Mouse (Mus musculus) kidney, embryonic 14.5 days (tissue): ENCODE measurements around the gene Nectin2. TPM values are rescaled to one million over a fixed set of nuclear protein-coding genes. Genes with fewer than 3 reads are reported as not detected.
A peak's percentile ranks its signal among the peaks of the same experiment; 100 is the strongest.

ENCODE experiments used
- ATAC-seq: fragments of 200-750 bp; cut with Nextera tagmentation; 2 replicates; pipeline ENCODE4 v1.8.0; 2017; ENCODE audit warnings: moderate number of reproducible peaks, mild to moderate bottlenecking, moderate TSS enrichment, moderate library complexity; ENCODE audit not compliant: low FRiP score, low TSS enrichment
- H3K27ac ChIP-seq: fragments of 300-500 bp; sonication (generic); 2 replicates; pipeline ENCODE4 v1.5.1; 2014; ENCODE audit warnings: low read depth, mild to moderate bottlenecking, low read length, moderate library complexity, mixed read lengths
- H3K27me3 ChIP-seq: fragments of 300-500 bp; sonication (generic); 2 replicates; pipeline ENCODE4 v1.6.1; 2014; ENCODE audit warnings: mild to moderate bottlenecking, low read length; ENCODE audit not compliant: control insufficient read depth, insufficient read depth
- H3K36me3 ChIP-seq: fragments of 300-500 bp; sonication (generic); 2 replicates; pipeline ENCODE4 v1.6.1; 2014; ENCODE audit warnings: low read length, mixed read lengths; ENCODE audit not compliant: control insufficient read depth, insufficient read depth
- H3K4me1 ChIP-seq: fragments of 300-500 bp; sonication (generic); 2 replicates; pipeline ENCODE4 v1.6.1; 2014; ENCODE audit warnings: low read length, mixed read lengths; ENCODE audit not compliant: control insufficient read depth, insufficient read depth
- H3K4me2 ChIP-seq: fragments of 300-500 bp; sonication (generic); replicated peaks from 2 replicates; pipeline ENCODE4 v1.6.1; 2014; ENCODE audit warnings: low read depth, mild to moderate bottlenecking, low read length
- H3K4me3 ChIP-seq: fragments of 300-500 bp; sonication (generic); 2 replicates; pipeline ENCODE4 v1.5.1; 2014; ENCODE audit warnings: mild to moderate bottlenecking, low read length
- H3K9ac ChIP-seq: fragments of 300-500 bp; sonication (generic); 2 replicates; pipeline ENCODE4 v1.6.1; 2014; ENCODE audit warnings: low read depth, mild to moderate bottlenecking, low read length, moderate library complexity
- H3K9me3 ChIP-seq: fragments of 300-500 bp; sonication (generic); 2 replicates; pipeline ENCODE4 v1.6.1; 2016; ENCODE audit warnings: low read length; ENCODE audit not compliant: control insufficient read depth
- WGBS: fragments of 180-500 bp; shearing (Covaris S2); extraction: QIAGEN DNeasy Blood & Tissue Kit; methylation state at CpG from one replicate; pipeline ENCODE4 v1.1.7; 2014; 5-methylcytosine and 5-hydroxymethylcytosine counted together
- polyA plus RNA-seq: library from polyadenylated mRNA; unstranded; fragments of >200 nt; fragmentation: Nextera tagmentation; extraction: Ambion mirVana; gene quantifications from 2 replicates; pipeline ENCODE4 v1.2.1, GENCODE M21; 2014

Nectin2 gene
- polyA plus RNA-seq, 1 experiment from 2014 or later: 139 TPM

DNA sequence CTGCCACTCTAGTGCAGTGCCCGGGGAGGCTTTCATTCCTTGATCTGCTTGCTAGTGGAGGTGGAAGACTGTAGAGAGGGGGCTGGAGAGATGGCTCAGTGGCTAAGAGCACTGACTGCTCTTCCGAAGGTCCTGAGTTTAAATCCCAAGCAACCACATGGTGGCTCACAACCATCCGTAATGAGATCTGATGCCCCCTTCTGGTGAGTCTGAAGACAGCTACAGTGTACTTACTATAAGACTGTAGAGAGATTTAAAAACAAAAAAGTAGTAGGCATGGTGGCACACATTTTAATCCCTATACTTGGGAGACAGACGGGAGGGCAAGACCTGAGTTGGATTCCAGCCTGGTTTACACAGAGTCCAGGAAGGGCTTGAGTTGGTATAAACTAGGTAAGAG is 37.9 kb downstream of the Nectin2 start:
- no peak for ATAC-seq

DNA sequence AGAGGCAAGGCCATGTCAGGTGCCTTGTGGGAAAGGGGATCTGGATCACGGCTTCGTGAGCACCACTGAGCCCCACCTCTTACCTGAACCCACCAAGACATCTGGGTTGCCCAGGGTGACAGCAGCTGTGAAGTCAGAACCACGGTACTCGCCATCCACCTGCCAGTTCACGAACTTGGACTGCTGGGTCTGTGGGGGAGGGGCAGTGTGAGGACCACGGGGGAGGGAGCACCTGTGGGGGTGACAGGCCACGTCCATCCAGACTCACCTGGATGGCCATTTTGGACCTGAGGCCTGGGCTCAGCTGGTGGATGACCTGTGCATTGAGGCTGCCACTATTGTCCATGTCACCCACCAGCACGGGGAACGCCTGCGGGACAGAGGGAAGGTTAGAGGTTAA is 39.6 kb downstream of the Nectin2 start:
- Histone ChIP-seq H3K9me3 (no peaks in the 10 kb centered on the region), H3K9ac (no peak overlapping the region), H3K27ac (no peak overlapping the region), H3K36me3 (peaks cover 64% of the 10 kb centered on the region), H3K27me3 (no peaks in the 10 kb centered on the region), H3K4me3 (no peak overlapping the region), H3K4me2 (no peak overlapping the region), H3K4me1 (peaks cover 6% of the 10 kb centered on the region; the same call in 1 of the 2 replicates)
- WGBS: 92% methylated on average over 10 of the region's 10 CpGs
- ATAC-seq: no peak

More for the DNA sequence above, 37.9 kb downstream of the Nectin2 start:
- Histone ChIP-seq H3K4me1 (peaks cover 10% of the 10 kb centered on the region; the same call in 1 of the 2 replicates), H3K9ac (no peak overlapping the region), H3K4me3 (no peak overlapping the region), H3K27me3 (no peaks in the 10 kb centered on the region), H3K9me3 (no peaks in the 10 kb centered on the region), H3K36me3 (peaks cover 60% of the 10 kb centered on the region), H3K4me2 (no peak overlapping the region), H3K27ac (no peak overlapping the region)
- WGBS: 85% methylated on average over 4 of the region's 4 CpGs

DNA sequence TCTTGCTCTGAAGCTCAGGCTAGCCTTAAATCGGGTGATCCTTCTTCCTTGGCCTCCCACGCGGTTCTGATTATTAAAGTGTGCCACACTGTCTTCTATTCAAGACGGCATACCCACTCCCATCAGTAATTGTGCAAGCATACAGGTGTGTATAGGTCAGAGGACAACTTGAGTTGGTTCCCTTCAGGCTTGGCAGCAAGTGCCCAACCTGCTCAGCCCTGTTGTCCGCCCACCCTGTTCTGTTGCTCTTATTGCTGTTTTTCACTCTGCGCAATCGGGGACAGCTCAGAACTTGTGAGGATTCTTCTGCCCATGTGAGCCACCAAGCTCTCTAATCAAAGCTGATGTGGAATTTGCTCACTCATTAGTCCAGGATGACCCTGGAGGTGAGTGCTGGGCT is 45.0 kb downstream of the Nectin2 start:
- Histone ChIP-seq H3K9ac (no peak overlapping the region), H3K27me3 (no peaks in the 10 kb centered on the region), H3K4me1 (no peaks in the 10 kb centered on the region), H3K36me3 (peaks cover 62% of the 10 kb centered on the region), H3K27ac (no peak overlapping the region), H3K4me3 (no peak overlapping the region), H3K4me2 (no peak overlapping the region), H3K9me3 (no peaks in the 10 kb centered on the region)
- no peak for ATAC-seq
- 95% methylated on average over 7 of the region's 7 CpGs for WGBS

DNA sequence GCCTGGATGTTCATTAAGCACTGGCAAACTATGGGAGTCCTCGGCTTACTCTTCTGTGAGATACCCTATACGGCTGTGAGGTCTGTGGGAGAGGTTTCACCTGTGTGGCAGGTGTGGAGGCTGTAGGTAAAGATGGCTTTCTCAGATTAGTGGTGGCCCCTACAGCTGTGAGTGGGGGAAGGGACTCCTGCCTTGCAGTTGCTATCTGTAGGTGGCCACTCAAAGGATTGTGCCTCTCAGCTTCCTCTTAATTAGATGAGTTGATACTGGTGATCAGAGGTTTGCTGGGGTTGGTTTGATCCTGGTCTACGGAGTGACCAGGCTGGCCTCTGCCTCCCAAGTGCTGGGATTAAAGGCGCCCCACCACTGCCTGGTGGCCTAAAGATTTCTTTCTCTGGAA is 45.8 kb downstream of the Nectin2 start:
- Histone ChIP-seq H3K27ac (no peak overlapping the region), H3K4me1 (no peaks in the 10 kb centered on the region), H3K36me3 (peaks cover 56% of the 10 kb centered on the region), H3K27me3 (no peaks in the 10 kb centered on the region), H3K9ac (no peak overlapping the region), H3K4me2 (no peak overlapping the region), H3K9me3 (no peaks in the 10 kb centered on the region), H3K4me3 (no peak overlapping the region)
- 86% methylated on average over 4 of the region's 4 CpGs for WGBS
- ATAC-seq: no peak

DNA sequence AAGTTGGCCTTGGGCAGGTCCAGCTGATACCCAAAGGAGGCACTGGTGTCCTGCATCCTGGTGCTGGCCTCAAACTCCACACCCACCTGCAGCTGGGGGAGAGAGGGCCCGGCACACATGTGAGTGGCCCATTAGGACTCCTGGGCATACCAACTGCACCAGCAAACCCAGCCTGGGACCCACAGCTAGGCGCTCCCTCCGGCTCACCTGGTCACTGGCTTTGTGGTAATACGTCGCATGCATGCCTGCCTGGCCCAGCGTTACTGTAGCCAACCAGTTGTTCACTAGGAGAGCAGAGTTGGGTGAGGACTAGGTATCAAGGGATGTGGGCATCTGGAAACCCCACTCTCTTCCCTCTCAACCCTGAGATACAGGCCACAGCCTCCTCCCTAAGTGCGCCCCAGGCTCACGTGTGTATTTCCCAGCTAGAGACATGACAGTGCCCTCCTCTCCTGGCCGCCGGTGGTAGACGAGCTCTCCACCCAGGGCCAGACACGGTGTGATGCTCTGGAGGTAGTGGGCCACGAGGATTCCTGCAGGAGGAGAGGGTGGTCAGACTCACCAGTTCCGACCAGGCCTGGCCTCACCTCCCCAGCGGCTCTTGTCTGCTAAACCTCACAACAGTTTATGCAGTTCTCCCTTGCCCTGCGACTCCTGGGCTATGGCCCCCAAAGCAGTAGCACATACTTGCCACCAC is 47.3 kb downstream of the Nectin2 start:
- no peaks in the 10 kb centered on the region for H3K9me3 ChIP-seq
- no peak overlapping the region for H3K9ac ChIP-seq
- WGBS: 92% methylated on average over 16 of the region's 16 CpGs
- H3K27me3 ChIP-seq: no peaks in the 10 kb centered on the region
- no peak overlapping the region for H3K4me2 ChIP-seq
- H3K27ac ChIP-seq: no peak overlapping the region
- peaks cover 8% of the 10 kb centered on the region; the same call in 1 of the 2 replicates for H3K4me1 ChIP-seq
- H3K36me3 ChIP-seq: peaks cover 43% of the 10 kb centered on the region
- no peak for ATAC-seq
- no peak overlapping the region for H3K4me3 ChIP-seq

DNA sequence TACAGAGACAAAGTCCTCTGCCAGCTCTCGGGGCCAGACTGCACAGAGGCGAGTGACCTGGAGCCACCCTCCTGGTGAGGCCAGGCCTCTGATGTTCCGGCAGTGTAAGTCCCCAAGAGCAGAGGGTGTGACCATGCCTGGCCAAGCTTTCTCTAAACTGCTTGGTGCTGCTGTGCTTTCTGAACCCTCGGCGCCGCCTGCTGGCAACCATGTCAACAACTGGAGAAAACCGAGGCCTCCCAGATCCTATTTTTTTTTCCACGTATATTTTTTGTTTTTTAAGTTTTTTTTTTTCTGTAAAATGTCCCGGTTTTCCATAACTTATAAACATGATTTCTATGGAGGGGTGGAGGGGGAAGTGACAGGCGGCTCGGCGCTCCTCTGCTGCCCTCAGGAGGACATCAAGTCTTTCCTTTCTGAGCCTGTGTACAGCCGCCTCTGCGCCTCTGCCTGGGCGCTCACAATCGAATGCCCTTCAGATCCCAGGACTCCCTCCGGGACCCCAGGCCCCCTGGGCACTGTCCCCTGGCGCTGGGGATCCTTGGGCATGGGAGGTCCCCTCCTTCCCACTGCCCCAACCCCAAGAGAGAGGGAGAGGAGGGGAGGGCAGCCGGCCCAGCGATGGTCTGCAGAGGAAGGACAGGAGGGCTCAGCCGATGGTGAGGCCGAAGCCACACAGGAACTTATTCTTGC is 49.1 kb downstream of the Nectin2 start:
- Histone ChIP-seq H3K9ac (peak overlapping the region; percentile 28; the same call in 1 of the 2 replicates), H3K27ac (peak overlapping the region; percentile 30; the same call in 1 of the 2 replicates), H3K9me3 (no peaks in the 10 kb centered on the region), H3K27me3 (no peaks in the 10 kb centered on the region), H3K4me2 (no peak overlapping the region), H3K4me3 (no peak overlapping the region), H3K36me3 (peaks cover 31% of the 10 kb centered on the region), H3K4me1 (peaks cover 8% of the 10 kb centered on the region; the same call in 1 of the 2 replicates)
- ATAC-seq: peak; percentile 65
- WGBS: 32% methylated on average over 22 of the region's 22 CpGs

DNA sequence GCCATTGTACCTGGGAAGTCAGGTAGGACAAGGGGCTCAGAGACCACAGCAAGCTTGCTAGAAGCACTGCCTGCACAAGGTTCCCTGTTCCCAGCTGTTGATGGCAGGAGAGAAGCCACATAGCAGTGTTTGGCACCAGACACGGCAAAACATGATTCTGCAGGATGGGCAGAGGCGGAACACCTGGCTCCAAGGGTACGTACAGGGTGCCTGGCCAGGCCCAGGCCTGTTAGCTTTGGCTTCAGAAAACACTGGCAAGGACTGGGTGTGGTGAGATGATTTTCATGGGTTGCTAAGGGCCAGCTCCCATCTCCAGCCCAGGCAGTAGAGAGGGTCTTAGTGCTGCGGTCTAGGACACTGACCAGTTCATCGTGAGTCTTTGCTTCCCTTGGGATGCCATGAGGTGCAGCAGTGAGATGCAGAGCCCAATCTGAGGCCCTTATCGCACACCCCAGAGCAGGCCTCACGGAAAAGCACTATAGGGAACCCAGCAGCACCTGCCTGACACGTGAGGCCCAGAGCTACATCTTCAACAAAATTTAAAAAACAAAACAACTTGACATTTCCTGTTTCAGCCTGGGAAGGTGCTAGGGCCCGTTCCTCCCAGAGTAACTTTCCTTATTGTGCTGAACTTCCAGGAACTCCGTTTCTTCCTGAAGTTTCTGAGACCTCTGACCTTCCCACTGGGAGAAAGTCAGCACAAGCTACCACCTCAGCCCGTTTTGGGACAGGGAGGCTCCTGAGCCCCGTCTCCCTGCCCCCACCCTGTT is 49.8 kb downstream of the Nectin2 start:
- peaks cover 29% of the 10 kb centered on the region for H3K36me3 ChIP-seq
- no peak overlapping the region for H3K4me3 ChIP-seq
- H3K9me3 ChIP-seq: no peaks in the 10 kb centered on the region
- no peak for ATAC-seq
- H3K27me3 ChIP-seq: no peaks in the 10 kb centered on the region
- peaks cover 8% of the 10 kb centered on the region; the same call in 1 of the 2 replicates for H3K4me1 ChIP-seq
- 67% methylated on average over 12 of the region's 12 CpGs for WGBS
- H3K4me2 ChIP-seq: no peak overlapping the region
- H3K9ac ChIP-seq: peak overlapping the region; percentile 28; the same call in 1 of the 2 replicates
- H3K27ac ChIP-seq: peak overlapping the region; percentile 30; the same call in 1 of the 2 replicates

DNA sequence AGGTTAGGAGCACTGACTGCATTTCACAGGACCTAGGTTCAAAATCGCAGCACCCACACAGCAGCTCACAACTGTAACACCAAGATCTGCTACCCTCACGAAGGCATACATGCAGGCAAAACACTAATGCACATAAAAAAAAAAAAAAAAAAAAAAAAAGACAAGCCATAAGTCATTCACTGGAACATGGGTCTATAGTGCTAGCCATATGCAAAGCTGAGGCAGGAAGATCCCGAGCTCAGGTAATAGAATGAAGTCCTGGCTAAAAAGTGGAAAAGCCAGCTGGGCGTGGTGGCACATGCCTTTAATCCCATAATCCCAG is 50.5 kb downstream of the Nectin2 start:
- no peak overlapping the region for H3K9ac ChIP-seq
- peaks cover 29% of the 10 kb centered on the region for H3K36me3 ChIP-seq
- no peak overlapping the region for H3K4me3 ChIP-seq
- H3K4me2 ChIP-seq: no peak overlapping the region
- H3K4me1 ChIP-seq: peaks cover 11% of the 10 kb centered on the region; the same call in 1 of the 2 replicates
- H3K9me3 ChIP-seq: no peaks in the 10 kb centered on the region
- 71% methylated on average over 4 of the region's 4 CpGs for WGBS
- no peak for ATAC-seq
- no peaks in the 10 kb centered on the region for H3K27me3 ChIP-seq
- H3K27ac ChIP-seq: no peak overlapping the region
